Mouse (Mus musculus): Measurements from ENCODE around the gene Baiap2. TPM values are rescaled to one million over a fixed set of nuclear protein-coding genes. Genes with fewer than 3 reads are reported as not detected.

Baiap2 gene
- total RNA-seq, 2 experiments from 2014 or later: 71.7 to 72.2 TPM

Small RNAs within 50 kb of the gene (microRNA-seq; reads per million reads assigned to microRNA genes)
- gene Mir3065: not detected
- not detected for gene Mir338

Other genes starting within 250 kb of the Baiap2 start
- gene Chmp6, start 29.3 kb upstream of the Baiap2 start, total RNA-seq (2021): 10 to 100 TPM; 43.2 to 48.2 TPM
- gene Aatk, start 104.4 kb downstream of the Baiap2 start, total RNA-seq (2021): 100 to 1,000 TPM; 111 to 114 TPM
- gene Cep131, start 144.1 kb downstream of the Baiap2 start, total RNA-seq (2021): 10 to 100 TPM; 49.8 to 53.8 TPM
- 10 to 100 TPM; 18.9 to 19.5 TPM for gene Tepsin, start 156.0 kb downstream of the Baiap2 start, total RNA-seq (2021)
- 10 to 100 TPM; 27.9 to 29.6 TPM for gene Ndufaf8, start 156.2 kb downstream of the Baiap2 start, total RNA-seq (2021)
- 100 to 1,000 TPM; 113 to 119 TPM for gene Slc38a10, start 208.6 kb downstream of the Baiap2 start, total RNA-seq (2021)